Mouse (Mus musculus): ENCODE measurements around the gene Slc34a1. TPM values are rescaled to one million over a fixed set of nuclear protein-coding genes. Genes with fewer than 3 reads are reported as not detected.

The Slc34a1 gene
- polyA plus RNA-seq (2014; fragmentation: Nextera tagmentation; extraction: Ambion mirVana), result not detected in 2 replicates

DNA sequence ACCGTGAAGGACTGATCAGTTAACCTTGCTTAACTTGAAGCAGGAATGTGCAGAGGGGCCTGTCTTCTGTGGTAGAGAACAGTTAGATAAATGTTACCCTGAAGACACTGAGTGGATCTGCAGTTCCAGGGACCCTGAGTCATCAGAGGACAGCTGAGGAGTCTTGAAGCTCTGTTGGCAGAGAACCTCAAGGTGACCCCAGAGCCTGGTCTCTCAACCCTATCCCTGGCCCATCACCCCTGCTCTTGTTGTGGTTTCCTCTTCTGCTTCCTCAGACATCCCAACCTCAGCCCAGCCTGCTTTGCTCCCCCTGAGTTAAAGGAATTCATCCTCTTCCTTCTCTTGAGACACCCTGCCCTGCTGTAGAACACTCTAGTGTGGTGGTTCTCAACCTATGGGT lies at the start of gene Slc34a1:
Gene Slc34a1 (plus strand): TSS at position 100 of the 400 bp plus-strand sequence.
- no peak for ATAC-seq (ENCODE audit: low FRiP score)
- 92% methylated on average over 1 of the region's 1 CpGs for WGBS
- Histone ChIP-seq H3K27ac (ENCODE audit: low read depth, low read length) (no peak within 1 kb of the TSS), H3K27me3 (ENCODE audit: control insufficient read depth, insufficient read depth, low read length) (no peaks in the 10 kb centered on the region), H3K9me3 (ENCODE audit: control insufficient read depth, low read length) (no peaks in the 10 kb centered on the region), H3K4me2 (no peak within 1 kb of the TSS), H3K4me3 (ENCODE audit: low read depth, low read length) (no peak within 1 kb of the TSS), H3K9ac (ENCODE audit: low read length) (no peak within 1 kb of the TSS), H3K36me3 (ENCODE audit: control insufficient read depth, insufficient read depth, low read length) (no peaks in the 10 kb centered on the region), H3K4me1 (ENCODE audit: control insufficient read depth, insufficient read depth, low read length) (no peaks in the 10 kb centered on the region)
- no peak for DNase-seq (ENCODE audit: low spot score, missing footprints)

- DNase-seq (ENCODE audit: low spot score, missing footprints), result no peak
- peaks cover 12% of the 10 kb centered on the region for H3K4me1 ChIP-seq (ENCODE audit: control insufficient read depth, insufficient read depth, low read length)
- no peaks in the 10 kb centered on the region for H3K27me3 ChIP-seq (ENCODE audit: control insufficient read depth, insufficient read depth, low read length)
- peak overlapping the region; percentile 87 for H3K4me2 ChIP-seq
- no peak overlapping the region for H3K27ac ChIP-seq (ENCODE audit: low read depth, low read length)
- no peak for ATAC-seq (ENCODE audit: low FRiP score)
- H3K9me3 ChIP-seq (ENCODE audit: control insufficient read depth, low read length), result no peaks in the 10 kb centered on the region
- H3K4me3 ChIP-seq (ENCODE audit: low read depth, low read length), result peak overlapping the region; percentile 98
- no peak overlapping the region for H3K9ac ChIP-seq (ENCODE audit: low read length)
- H3K36me3 ChIP-seq (ENCODE audit: control insufficient read depth, insufficient read depth, low read length), result no peaks in the 10 kb centered on the region; the same call in 1 of the 2 replicates
Observed at GRCm38 (mm10) chr13:55361145-55361544, 36.8 kb upstream of the Slc34a1 start.

GRCm38 (mm10) chr13:55361974-55362452 lies 36.0 kb upstream of the Slc34a1 start:
- H3K4me3 ChIP-seq (ENCODE audit: low read depth, low read length), result peak overlapping the region; percentile 98
- H3K4me1 ChIP-seq (ENCODE audit: control insufficient read depth, insufficient read depth, low read length), result peaks cover 12% of the 10 kb centered on the region
- no peaks in the 10 kb centered on the region; the same call in 1 of the 2 replicates for H3K36me3 ChIP-seq (ENCODE audit: control insufficient read depth, insufficient read depth, low read length)
- peak overlapping the region; percentile 96 for H3K27ac ChIP-seq (ENCODE audit: low read depth, low read length)
- H3K9ac ChIP-seq (ENCODE audit: low read length), result peak overlapping the region; percentile 73
- ATAC-seq (ENCODE audit: low FRiP score) (peak; percentile 64), DNase-seq (ENCODE audit: low spot score, missing footprints) (no peak)
- peak overlapping the region; percentile 87 for H3K4me2 ChIP-seq
- 2% methylated on average over 32 of the region's 32 CpGs for WGBS
- no peaks in the 10 kb centered on the region for H3K9me3 ChIP-seq (ENCODE audit: control insufficient read depth, low read length)
- H3K27me3 ChIP-seq (ENCODE audit: control insufficient read depth, insufficient read depth, low read length), result no peaks in the 10 kb centered on the region

DNA sequence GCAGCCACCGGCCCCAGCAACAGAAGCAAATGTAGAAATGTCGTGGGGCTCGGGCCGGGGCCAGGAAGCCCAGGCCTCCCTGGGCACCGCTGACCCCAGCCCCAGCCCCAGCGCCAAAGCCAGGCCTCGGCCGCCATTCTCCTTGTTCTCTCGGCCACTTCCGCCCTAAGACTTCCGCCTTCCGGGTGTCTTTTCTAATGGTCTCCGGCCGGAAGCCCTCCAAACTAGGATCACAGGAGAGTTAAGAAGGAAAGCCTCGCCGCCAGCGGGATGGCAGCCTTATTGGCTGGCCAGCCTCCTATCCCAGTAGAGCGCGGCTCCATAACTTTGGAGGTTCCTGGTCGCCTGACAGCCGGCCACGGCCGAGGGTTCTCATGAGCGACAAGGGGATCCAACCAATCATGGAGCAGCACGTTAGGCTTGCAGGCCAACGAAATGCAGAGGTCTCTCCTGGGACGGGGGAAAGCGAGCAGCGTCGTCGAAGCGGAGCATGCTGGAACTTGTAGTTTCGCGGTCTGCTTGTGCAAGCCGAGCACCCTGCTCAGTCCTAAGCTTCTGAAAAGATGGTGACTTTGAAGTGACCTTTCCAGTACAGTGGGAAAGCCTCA lies 35.4 kb upstream of the Slc34a1 start, which contains the start of gene Lman2:
Gene Lman2 (minus strand): TSS at position 331 of the 608 bp plus-strand sequence.
- DNase-seq (ENCODE audit: low spot score, missing footprints) (peak; percentile 99), ATAC-seq (ENCODE audit: low FRiP score) (peak; percentile 99)
- H3K27ac ChIP-seq (ENCODE audit: low read depth, low read length), result peak within 1 kb of the TSS; percentile 96
- peak within 1 kb of the TSS; percentile 87 for H3K4me2 ChIP-seq
- under 1% methylated on average over 35 of the region's 35 CpGs for whole genome bisulfite sequencing
- H3K4me1 ChIP-seq (ENCODE audit: control insufficient read depth, insufficient read depth, low read length), result peaks cover 12% of the 10 kb centered on the region
- H3K9ac ChIP-seq (ENCODE audit: low read length), result peak within 1 kb of the TSS; percentile 73
- no peaks in the 10 kb centered on the region for H3K27me3 ChIP-seq (ENCODE audit: control insufficient read depth, insufficient read depth, low read length)
- no peaks in the 10 kb centered on the region for H3K9me3 ChIP-seq (ENCODE audit: control insufficient read depth, low read length)
- no peaks in the 10 kb centered on the region; the same call in 1 of the 2 replicates for H3K36me3 ChIP-seq (ENCODE audit: control insufficient read depth, insufficient read depth, low read length)
- peak within 1 kb of the TSS; percentile 98 for H3K4me3 ChIP-seq (ENCODE audit: low read depth, low read length)

DNA sequence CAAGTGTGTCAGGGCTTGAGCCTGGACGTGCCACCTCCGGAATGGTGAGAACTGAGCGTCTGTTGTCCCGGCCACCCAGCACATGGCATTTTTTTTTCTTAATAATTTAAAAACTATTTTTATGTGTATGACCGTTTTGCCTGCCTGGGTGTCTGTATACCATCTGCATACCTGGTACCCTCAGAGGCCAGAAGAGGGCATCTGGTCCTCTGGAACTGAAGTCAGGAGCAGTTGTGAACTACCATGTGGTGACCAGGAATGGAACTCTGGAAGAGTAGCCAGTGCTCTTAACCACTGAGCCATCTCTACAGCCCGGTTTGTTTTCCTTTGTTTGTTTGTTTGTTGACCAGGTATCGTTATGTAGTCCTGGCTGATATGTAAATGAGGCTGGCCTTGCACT lies 29.6 kb upstream of the Slc34a1 start:
- WGBS, result 82% methylated on average over 7 of the region's 7 CpGs
- ATAC-seq (ENCODE audit: low FRiP score) (no peak), DNase-seq (ENCODE audit: low spot score, missing footprints) (no peak)
- Histone ChIP-seq H3K36me3 (ENCODE audit: control insufficient read depth, insufficient read depth, low read length) (no peaks in the 10 kb centered on the region), H3K27me3 (ENCODE audit: control insufficient read depth, insufficient read depth, low read length) (no peaks in the 10 kb centered on the region), H3K9me3 (ENCODE audit: control insufficient read depth, low read length) (no peaks in the 10 kb centered on the region), H3K4me1 (ENCODE audit: control insufficient read depth, insufficient read depth, low read length) (no peaks in the 10 kb centered on the region), H3K27ac (ENCODE audit: low read depth, low read length) (no peak overlapping the region), H3K9ac (ENCODE audit: low read length) (no peak overlapping the region), H3K4me2 (no peak overlapping the region), H3K4me3 (ENCODE audit: low read depth, low read length) (no peak overlapping the region)

DNA sequence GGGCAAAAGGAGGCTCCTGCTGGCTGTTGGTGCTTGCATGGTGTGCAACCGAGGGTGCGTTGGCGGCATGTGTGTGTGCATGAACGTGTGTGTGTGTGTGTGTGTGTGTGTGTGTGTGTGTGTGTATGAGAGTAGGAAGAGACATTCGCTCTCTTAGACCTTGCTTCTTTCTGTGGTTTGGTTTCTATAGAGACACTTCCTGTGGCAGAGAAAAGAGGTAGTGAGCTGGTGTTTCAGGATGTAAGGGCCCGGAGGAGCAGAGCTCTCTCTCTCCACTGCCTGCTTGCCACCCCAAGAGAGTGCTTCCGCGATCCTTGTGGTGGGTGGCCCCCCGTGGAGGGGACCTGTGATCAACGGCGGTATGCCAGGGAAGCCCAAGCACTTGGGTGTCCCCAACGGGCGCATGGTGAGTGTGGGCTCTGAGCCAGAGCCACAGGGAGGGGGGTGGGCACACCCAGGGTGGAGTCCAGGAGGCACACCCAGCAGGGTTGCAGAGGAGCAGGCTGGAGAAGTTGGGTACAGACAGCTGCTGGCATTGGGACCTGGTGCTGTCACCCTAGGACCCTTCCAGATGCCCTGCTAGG lies 28.4 kb upstream of the Slc34a1 start, which contains the start of gene Rgs14:
Gene Rgs14 (plus strand): TSS at position 202 of the 584 bp plus-strand sequence.
- Histone ChIP-seq H3K27ac (ENCODE audit: low read depth, low read length) (no peak within 1 kb of the TSS), H3K4me3 (ENCODE audit: low read depth, low read length) (no peak within 1 kb of the TSS), H3K4me1 (ENCODE audit: control insufficient read depth, insufficient read depth, low read length) (no peaks in the 10 kb centered on the region), H3K36me3 (ENCODE audit: control insufficient read depth, insufficient read depth, low read length) (no peaks in the 10 kb centered on the region), H3K9ac (ENCODE audit: low read length) (no peak within 1 kb of the TSS), H3K9me3 (ENCODE audit: control insufficient read depth, low read length) (no peaks in the 10 kb centered on the region), H3K27me3 (ENCODE audit: control insufficient read depth, insufficient read depth, low read length) (no peaks in the 10 kb centered on the region), H3K4me2 (no peak within 1 kb of the TSS)
- ATAC-seq (ENCODE audit: low FRiP score), result no peak
- 71% methylated on average over 13 of the region's 13 CpGs for WGBS
- no peak for DNase-seq (ENCODE audit: low spot score, missing footprints)

GRCm38 (mm10) chr13:55370234-55370633 lies 27.8 kb upstream of the Slc34a1 start:
- 64% methylated on average over 3 of the region's 3 CpGs for WGBS
- Histone ChIP-seq H3K27me3 (ENCODE audit: control insufficient read depth, insufficient read depth, low read length) (no peaks in the 10 kb centered on the region), H3K4me2 (no peak overlapping the region), H3K9me3 (ENCODE audit: control insufficient read depth, low read length) (no peaks in the 10 kb centered on the region), H3K4me1 (ENCODE audit: control insufficient read depth, insufficient read depth, low read length) (no peaks in the 10 kb centered on the region), H3K36me3 (ENCODE audit: control insufficient read depth, insufficient read depth, low read length) (no peaks in the 10 kb centered on the region), H3K4me3 (ENCODE audit: low read depth, low read length) (no peak overlapping the region), H3K9ac (ENCODE audit: low read length) (no peak overlapping the region), H3K27ac (ENCODE audit: low read depth, low read length) (no peak overlapping the region)
- no peak for DNase-seq (ENCODE audit: low spot score, missing footprints)
- ATAC-seq (ENCODE audit: low FRiP score), result no peak

- Histone ChIP-seq H3K4me1 (ENCODE audit: control insufficient read depth, insufficient read depth, low read length) (no peaks in the 10 kb centered on the region), H3K36me3 (ENCODE audit: control insufficient read depth, insufficient read depth, low read length) (no peaks in the 10 kb centered on the region), H3K9ac (ENCODE audit: low read length) (no peak overlapping the region), H3K9me3 (ENCODE audit: control insufficient read depth, low read length) (no peaks in the 10 kb centered on the region), H3K27ac (ENCODE audit: low read depth, low read length) (no peak overlapping the region), H3K4me3 (ENCODE audit: low read depth, low read length) (no peak overlapping the region), H3K27me3 (ENCODE audit: control insufficient read depth, insufficient read depth, low read length) (no peaks in the 10 kb centered on the region), H3K4me2 (no peak overlapping the region)
- ATAC-seq (ENCODE audit: low FRiP score) (no peak), DNase-seq (ENCODE audit: low spot score, missing footprints) (no peak)
- 79% methylated on average over 8 of the region's 8 CpGs for WGBS
Observed at GRCm38 (mm10) chr13:55371007-55371681, 26.8 kb upstream of the Slc34a1 start.

- Histone ChIP-seq H3K9ac (ENCODE audit: low read length) (no peak overlapping the region), H3K4me2 (no peak overlapping the region), H3K4me1 (ENCODE audit: control insufficient read depth, insufficient read depth, low read length) (no peaks in the 10 kb centered on the region), H3K27me3 (ENCODE audit: control insufficient read depth, insufficient read depth, low read length) (no peaks in the 10 kb centered on the region), H3K9me3 (ENCODE audit: control insufficient read depth, low read length) (no peaks in the 10 kb centered on the region), H3K27ac (ENCODE audit: low read depth, low read length) (no peak overlapping the region), H3K36me3 (ENCODE audit: control insufficient read depth, insufficient read depth, low read length) (no peaks in the 10 kb centered on the region), H3K4me3 (ENCODE audit: low read depth, low read length) (no peak overlapping the region)
- DNase-seq (ENCODE audit: low spot score, missing footprints), result no peak
- ATAC-seq (ENCODE audit: low FRiP score), result no peak
- WGBS, result 64% methylated on average over 4 of the region's 5 CpGs
Observed at GRCm38 (mm10) chr13:55371740-55372139, 26.2 kb upstream of the Slc34a1 start.
